Mouse (Mus musculus): ENCODE measurements around the gene Top2b. TPM values are rescaled to one million over a fixed set of nuclear protein-coding genes. Genes with fewer than 3 reads are reported as not detected.

Gene Top2b
- polyA plus RNA-seq, 1 experiment from 2014 or later = 67.5 TPM

DNA sequence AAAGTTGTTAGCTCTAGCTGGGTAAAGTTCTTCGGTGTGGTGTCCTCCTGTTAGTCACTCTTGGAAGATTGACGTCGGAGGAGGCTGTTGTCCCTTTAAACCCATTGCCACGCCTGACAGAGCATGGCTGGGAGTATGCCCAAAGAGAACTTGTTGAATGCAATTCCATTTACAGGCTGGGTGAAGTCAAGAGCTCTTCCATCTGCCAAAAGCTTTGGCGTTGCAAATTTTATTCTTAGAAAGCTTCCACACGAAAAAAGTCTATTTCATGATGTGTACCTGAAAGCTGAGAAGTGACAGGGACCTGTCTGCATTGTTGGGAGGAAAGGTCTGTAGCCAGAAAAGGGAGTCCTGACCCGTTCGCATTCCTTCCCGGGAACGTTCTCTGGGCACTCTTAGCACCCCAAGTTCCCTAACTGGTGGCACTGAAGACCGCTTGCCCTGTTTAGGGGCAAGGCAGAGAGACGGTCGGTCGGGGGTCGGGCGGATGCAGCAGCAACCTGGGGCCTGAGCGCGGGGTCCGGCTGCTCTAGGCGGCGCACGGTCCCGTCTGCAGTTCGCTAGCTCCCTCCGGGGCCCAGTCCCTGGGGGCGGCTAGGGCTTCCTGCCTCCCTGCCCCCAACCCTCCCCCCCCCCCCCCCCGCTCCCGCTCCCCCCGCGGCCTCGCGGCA, 683 bp upstream of the Top2b start:
- no peaks in the 10 kb centered on the region for H3K36me3 ChIP-seq
- peak; percentile 73 for ATAC-seq (ENCODE audit: insufficient number of reproducible peaks, insufficient read depth, low FRiP score, low TSS enrichment, low read depth)

DNA sequence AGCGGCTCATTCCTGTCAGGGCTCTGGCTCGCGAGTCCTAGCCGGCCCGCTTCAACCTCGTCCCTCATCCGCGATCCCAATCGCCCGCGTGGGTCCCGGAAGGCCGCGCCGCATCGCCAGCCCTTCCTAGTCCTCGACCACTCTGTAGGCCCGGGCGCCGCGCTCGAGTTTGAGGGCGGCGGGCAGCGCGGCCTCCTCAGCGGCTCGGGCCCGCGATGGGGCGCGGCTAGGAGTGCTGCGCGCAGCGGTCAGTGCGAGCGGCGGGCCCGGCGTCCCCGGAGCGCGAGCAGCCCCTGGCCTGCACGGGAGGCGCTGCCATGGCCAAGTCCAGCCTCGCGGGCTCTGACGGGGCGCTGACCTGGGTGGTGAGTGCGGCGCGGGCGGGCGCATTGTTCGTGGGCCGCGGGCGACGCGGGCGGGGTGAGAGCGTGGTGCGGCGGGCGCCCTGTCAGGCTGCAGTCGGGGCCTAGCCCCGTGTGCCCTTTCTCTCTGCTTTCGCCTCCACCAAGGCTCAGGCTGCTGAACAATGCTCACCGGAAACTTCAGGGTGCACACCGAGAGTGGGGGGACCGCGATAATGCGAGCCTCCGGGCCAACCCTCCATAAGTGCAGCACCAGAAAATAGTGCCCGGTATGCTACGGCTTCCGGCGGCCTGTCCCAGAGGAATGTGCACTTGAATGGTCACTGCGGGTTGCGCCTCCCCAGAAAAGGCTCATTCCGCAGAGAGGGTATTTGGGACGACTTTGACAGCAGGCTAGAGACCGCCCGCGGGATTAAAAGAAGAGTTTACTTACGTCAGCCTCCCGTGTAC, 589 bp downstream of the Top2b start:
- Histone ChIP-seq H3K9me3 (no peaks in the 10 kb centered on the region), H3K27ac (peak overlapping the region; percentile 98), H3K9ac (peak overlapping the region; percentile 99), H3K4me1 (peaks cover 16% of the 10 kb centered on the region), H3K36me3 (peaks cover 3% of the 10 kb centered on the region; the same call in 1 of the 2 replicates), H3K4me2 (peak overlapping the region; percentile 74), H3K27me3 (no peaks in the 10 kb centered on the region), H3K4me3 (peak overlapping the region; percentile 91)
- peak; percentile 72 for ATAC-seq (ENCODE audit: insufficient number of reproducible peaks, insufficient read depth, low FRiP score, low TSS enrichment, low read depth)
- WGBS = under 1% methylated on average over 77 of the region's 87 CpGs

More for the DNA sequence above, 683 bp upstream of the Top2b start:
- H3K9ac ChIP-seq = peak overlapping the region; percentile 82
- no peaks in the 10 kb centered on the region for H3K9me3 ChIP-seq
- H3K4me2 ChIP-seq = peak overlapping the region; percentile 74
- peak overlapping the region; percentile 98 for H3K27ac ChIP-seq
- H3K27me3 ChIP-seq = no peaks in the 10 kb centered on the region
- H3K4me3 ChIP-seq = peak overlapping the region; percentile 91
- under 1% methylated on average over 26 of the region's 32 CpGs for WGBS
- H3K4me1 ChIP-seq = peaks cover 16% of the 10 kb centered on the region

DNA sequence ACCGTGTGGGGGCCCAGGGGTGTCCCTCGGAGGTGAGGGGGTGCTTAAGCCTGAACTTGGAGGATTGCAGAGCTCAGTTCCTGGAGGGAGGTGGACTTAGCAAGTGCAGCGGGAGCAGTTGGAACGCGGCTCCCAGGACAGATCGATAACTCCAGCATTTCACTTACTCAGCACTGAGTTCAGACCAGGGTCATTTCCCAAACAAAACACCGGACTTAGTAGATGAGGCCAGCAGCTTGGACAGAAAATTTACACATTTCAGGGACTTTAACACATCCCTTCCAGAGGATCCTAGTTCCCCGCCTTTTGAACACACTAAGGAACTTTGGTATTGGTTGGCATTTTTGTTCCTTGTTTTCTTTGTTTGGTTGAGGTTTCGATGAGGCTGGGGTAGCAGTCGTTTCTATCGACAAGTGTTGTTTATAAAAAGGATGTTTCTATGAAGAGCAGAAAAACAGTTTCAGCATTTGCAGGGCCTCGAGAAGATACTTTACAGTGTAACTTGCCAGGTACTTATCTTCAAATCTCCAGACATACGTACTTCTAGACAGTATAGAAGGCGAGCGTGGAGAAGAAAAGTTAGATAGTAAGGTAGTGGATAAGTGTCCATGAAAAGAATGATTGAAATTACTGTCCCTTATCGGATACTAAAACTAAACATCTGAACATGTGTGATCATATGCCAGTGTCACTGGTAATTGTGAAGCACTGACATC, 1.4 kb downstream of the Top2b start:
- H3K27ac ChIP-seq = peak overlapping the region; percentile 98
- ATAC-seq (ENCODE audit: insufficient number of reproducible peaks, insufficient read depth, low FRiP score, low TSS enrichment, low read depth) = no peak
- no peaks in the 10 kb centered on the region for H3K9me3 ChIP-seq
- H3K4me1 ChIP-seq = peaks cover 16% of the 10 kb centered on the region
- H3K36me3 ChIP-seq = peaks cover 4% of the 10 kb centered on the region; the same call in 1 of the 2 replicates
- peak overlapping the region; percentile 99 for H3K9ac ChIP-seq
- H3K4me3 ChIP-seq = peak overlapping the region; percentile 91
- no peaks in the 10 kb centered on the region for H3K27me3 ChIP-seq
- H3K4me2 ChIP-seq = peak overlapping the region; percentile 74
- 9% methylated on average over 16 of the region's 16 CpGs for WGBS

DNA sequence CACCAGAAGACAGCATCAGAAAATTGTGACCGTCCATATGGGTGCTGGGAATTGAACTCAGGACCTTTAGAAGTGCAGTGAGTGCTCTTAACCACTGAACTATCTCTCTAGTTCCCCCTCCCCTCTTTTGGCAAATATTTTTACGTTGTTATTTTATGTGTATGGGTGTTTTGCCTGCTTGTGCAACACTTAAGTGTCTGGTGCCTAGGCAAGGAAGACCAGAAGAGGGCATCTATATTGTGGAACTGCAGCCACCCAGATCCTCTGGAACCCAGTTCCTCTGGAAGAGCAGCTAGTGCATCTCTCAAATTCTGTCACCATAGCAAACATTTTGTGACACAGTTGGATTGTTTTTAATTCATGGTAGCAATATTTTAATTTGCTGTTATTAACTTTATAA, 2.0 kb downstream of the Top2b start:
- H3K9me3 ChIP-seq = no peaks in the 10 kb centered on the region
- no peaks in the 10 kb centered on the region for H3K27me3 ChIP-seq
- H3K4me3 ChIP-seq = peak overlapping the region; percentile 91
- H3K9ac ChIP-seq = peak overlapping the region; percentile 99
- H3K4me1 ChIP-seq = peaks cover 16% of the 10 kb centered on the region
- 34% methylated on average over 2 of the region's 2 CpGs for WGBS
- no peak overlapping the region for H3K27ac ChIP-seq
- no peak for ATAC-seq (ENCODE audit: insufficient number of reproducible peaks, insufficient read depth, low FRiP score, low TSS enrichment, low read depth)
- H3K36me3 ChIP-seq = peaks cover 4% of the 10 kb centered on the region; the same call in 1 of the 2 replicates
- H3K4me2 ChIP-seq = peak overlapping the region; percentile 74

DNA sequence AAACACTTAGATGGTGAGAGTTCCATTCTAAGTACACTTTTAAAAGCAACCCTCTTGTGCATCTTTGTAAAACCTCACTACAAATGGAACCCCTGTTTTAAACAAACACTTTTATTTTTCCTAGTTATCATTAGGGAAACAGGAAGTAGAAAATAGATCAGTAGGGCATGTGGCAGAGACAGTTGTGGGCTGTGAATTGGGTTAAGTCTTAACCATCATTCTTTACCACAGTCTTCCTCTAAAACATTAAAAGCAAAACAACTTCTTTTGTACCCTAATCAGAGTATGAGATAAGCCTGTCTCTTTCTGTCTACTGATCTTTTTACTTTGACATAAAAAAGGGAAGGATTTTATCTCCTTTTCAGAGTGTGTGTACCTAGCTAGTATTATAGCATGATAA, 7.8 kb downstream of the Top2b start:
- Histone ChIP-seq H3K9me3 (no peaks in the 10 kb centered on the region), H3K27me3 (no peaks in the 10 kb centered on the region), H3K4me2 (no peak overlapping the region), H3K9ac (no peak overlapping the region), H3K4me1 (0 out of 2 replicates have a peak, but pooled peaks cover 6% of the 10 kb centered on the region), H3K36me3 (peaks cover 4% of the 10 kb centered on the region; the same call in 1 of the 2 replicates), H3K27ac (no peak overlapping the region), H3K4me3 (no peak overlapping the region)
- ATAC-seq (ENCODE audit: insufficient number of reproducible peaks, insufficient read depth, low FRiP score, low TSS enrichment, low read depth) = no peak

DNA sequence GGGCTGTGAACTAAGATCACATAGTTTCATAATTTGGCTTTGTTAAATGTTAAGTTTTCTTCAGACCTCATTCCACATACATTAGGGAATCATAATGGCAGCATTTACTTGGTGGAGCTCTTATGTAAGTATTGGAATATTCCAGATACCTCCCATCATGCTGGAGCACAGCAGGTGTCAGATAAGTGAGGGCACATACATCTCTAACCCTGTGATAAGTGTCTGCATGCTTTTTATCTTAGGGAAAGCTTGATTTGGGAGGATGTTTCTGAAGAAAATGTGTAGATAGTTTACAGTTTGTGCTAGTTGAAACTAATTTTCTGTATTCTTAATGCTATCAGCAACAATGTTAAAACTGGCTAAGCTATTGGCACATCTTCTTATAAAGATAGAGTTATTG, 8.2 kb downstream of the Top2b start:
- Histone ChIP-seq H3K4me3 (no peak overlapping the region), H3K36me3 (peaks cover 4% of the 10 kb centered on the region; the same call in 1 of the 2 replicates), H3K4me1 (0 out of 2 replicates have a peak, but pooled peaks cover 3% of the 10 kb centered on the region), H3K9ac (no peak overlapping the region), H3K27me3 (no peaks in the 10 kb centered on the region), H3K4me2 (no peak overlapping the region), H3K27ac (no peak overlapping the region), H3K9me3 (no peaks in the 10 kb centered on the region)
- no peak for ATAC-seq (ENCODE audit: insufficient number of reproducible peaks, insufficient read depth, low FRiP score, low TSS enrichment, low read depth)

DNA sequence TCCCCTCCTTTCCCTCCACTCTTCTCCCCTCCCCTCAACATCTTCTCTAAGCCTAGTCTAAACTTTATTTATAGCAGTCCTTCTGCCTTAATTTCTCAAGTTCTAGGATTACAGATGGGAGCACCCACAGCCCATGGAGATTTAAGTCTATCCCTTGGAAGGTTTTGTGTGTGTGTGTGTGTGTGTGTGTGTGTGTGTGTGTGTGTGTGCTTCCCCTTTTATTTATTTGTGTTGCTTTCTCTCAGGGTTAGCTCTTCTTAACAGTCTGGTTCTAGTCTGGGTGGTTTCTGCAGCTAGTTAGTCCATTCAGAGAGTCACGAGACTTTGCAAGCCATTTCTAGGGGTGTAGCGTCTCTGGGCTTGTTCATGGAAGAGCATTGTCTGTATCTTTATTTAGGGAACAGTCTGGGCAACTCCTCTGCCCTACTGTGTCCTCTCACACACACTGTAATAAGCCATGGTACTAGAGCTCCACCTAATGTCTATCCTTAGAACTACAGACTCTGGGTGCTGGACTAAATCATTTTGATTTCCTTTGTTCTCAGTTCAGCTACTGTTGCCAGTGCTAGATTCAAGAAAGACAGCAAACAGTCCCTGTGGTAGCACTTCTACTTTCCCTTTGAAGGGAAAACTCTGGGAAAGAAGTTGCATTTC, 15.1 kb downstream of the Top2b start:
- 11% methylated on average over 2 of the region's 2 CpGs for WGBS
- no peak overlapping the region; the same call in 1 of the 2 replicates for H3K27ac ChIP-seq
- no peaks in the 10 kb centered on the region for H3K36me3 ChIP-seq
- peaks cover 11% of the 10 kb centered on the region for H3K4me1 ChIP-seq
- no peak overlapping the region for H3K9ac ChIP-seq
- no peaks in the 10 kb centered on the region for H3K27me3 ChIP-seq
- 0 out of 2 replicates have a peak, but pooled peaks have one; percentile 64 for ATAC-seq (ENCODE audit: insufficient number of reproducible peaks, insufficient read depth, low FRiP score, low TSS enrichment, low read depth)
- H3K4me3 ChIP-seq = no peak overlapping the region
- H3K9me3 ChIP-seq = no peaks in the 10 kb centered on the region
- H3K4me2 ChIP-seq = no peak overlapping the region

DNA sequence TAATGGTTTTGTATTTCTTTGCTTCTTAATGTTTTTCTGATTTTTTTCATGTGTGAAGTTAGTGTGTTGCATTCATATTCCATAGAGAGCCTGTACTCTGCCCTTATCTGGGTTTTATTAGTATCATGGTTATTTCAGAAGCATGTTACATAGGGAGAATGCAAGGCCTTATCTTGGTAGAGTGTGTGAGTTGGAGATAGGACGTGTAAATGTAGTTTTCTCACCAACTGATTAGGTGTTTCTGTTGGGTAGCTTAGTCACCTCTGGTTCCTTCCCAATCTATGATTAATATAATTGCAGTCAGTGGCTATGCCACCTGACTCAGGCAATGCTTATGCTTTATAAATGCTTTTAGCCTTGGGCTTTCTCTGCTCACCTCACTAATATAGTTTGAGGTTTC, 19.8 kb downstream of the Top2b start:
- Histone ChIP-seq H3K4me1 (peaks cover 7% of the 10 kb centered on the region), H3K4me3 (no peak overlapping the region), H3K27me3 (no peaks in the 10 kb centered on the region), H3K27ac (no peak overlapping the region), H3K36me3 (no peaks in the 10 kb centered on the region; the same call in 1 of the 2 replicates), H3K9ac (no peak overlapping the region), H3K9me3 (no peaks in the 10 kb centered on the region), H3K4me2 (no peak overlapping the region)
- 83% methylated on average over 1 of the region's 1 CpGs for WGBS
- ATAC-seq (ENCODE audit: insufficient number of reproducible peaks, insufficient read depth, low FRiP score, low TSS enrichment, low read depth) = no peak

DNA sequence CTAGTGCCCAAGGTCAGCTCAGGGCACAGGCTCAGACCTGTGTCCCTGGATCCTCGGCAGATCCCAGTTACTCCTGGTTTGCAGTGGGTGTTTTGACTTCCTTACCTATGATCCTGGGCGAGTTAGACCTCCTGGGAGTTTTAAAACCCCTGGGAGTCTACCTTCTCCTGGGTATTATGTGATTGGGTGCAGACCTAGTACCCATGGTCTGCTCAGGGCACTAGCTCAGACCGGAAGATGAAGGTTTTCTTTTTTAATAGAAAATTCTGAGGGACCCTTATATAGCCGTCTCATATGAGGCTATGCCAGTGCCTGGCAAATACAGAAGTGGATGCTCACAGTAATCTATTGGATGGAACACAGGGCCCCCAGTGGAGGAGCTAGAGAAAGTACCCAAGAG, 40.2 kb downstream of the Top2b start:
- Histone ChIP-seq H3K4me1 (no peaks in the 10 kb centered on the region), H3K4me2 (no peak overlapping the region), H3K9ac (no peak overlapping the region), H3K9me3 (peaks cover 3% of the 10 kb centered on the region; the same call in 1 of the 2 replicates), H3K27ac (no peak overlapping the region), H3K36me3 (peaks cover 61% of the 10 kb centered on the region), H3K27me3 (no peaks in the 10 kb centered on the region), H3K4me3 (no peak overlapping the region)
- ATAC-seq (ENCODE audit: insufficient number of reproducible peaks, insufficient read depth, low FRiP score, low TSS enrichment, low read depth) = no peak
- WGBS = 92% methylated on average over 4 of the region's 4 CpGs

DNA sequence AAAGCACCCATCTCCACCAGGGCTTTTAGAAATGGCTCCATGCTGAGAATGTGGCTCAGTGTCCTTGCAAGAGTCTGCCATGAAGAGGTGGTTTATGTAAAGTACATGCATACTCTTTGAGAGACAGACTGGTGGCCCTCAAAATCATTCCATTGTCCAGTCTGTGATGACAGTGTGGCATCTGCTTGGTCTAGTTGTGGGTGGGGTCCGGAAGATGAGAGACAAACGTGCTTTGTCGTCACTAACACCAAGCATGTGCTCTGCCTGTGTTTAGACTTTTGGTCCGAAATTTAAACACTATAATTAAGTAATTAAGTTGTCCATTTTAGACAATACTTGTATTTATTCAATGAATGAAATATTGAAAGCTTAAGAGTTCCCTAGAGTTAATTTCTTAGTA, 49.2 kb downstream of the Top2b start:
- no peaks in the 10 kb centered on the region for H3K27me3 ChIP-seq
- H3K9me3 ChIP-seq = no peaks in the 10 kb centered on the region
- no peak overlapping the region for H3K4me3 ChIP-seq
- no peaks in the 10 kb centered on the region for H3K4me1 ChIP-seq
- H3K4me2 ChIP-seq = no peak overlapping the region
- H3K36me3 ChIP-seq = peaks cover 46% of the 10 kb centered on the region
- WGBS = 68% methylated on average over 4 of the region's 4 CpGs
- no peak for ATAC-seq (ENCODE audit: insufficient number of reproducible peaks, insufficient read depth, low FRiP score, low TSS enrichment, low read depth)
- no peak overlapping the region for H3K27ac ChIP-seq
- no peak overlapping the region for H3K9ac ChIP-seq

DNA sequence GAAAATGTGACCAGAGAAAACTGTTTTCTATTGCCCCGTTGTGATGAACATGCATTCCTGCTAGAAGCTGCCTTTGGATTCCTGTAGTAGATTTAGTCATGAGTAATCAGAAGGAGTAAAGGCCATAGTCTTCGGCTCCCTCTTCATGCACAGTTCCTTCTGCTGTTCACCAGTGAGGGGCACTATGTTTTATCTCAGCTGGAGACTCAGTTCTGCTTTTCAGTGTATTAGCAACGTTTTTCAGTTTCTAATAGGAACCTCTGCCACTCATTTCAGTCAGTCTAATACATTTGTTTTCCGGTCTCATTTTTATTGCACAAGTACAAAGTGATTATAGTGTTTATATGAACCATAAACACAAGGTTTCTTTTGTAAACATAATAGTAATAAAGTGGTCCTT, 62.6 kb downstream of the Top2b start:
- no peaks in the 10 kb centered on the region for H3K4me1 ChIP-seq
- H3K9ac ChIP-seq = no peak overlapping the region
- H3K27ac ChIP-seq = no peak overlapping the region; the same call in 1 of the 2 replicates
- no peak overlapping the region for H3K4me3 ChIP-seq
- H3K9me3 ChIP-seq = no peaks in the 10 kb centered on the region
- H3K4me2 ChIP-seq = no peak overlapping the region
- peaks cover 56% of the 10 kb centered on the region for H3K36me3 ChIP-seq
- 80% methylated on average over 4 of the region's 4 CpGs for WGBS
- no peaks in the 10 kb centered on the region for H3K27me3 ChIP-seq
- ATAC-seq (ENCODE audit: insufficient number of reproducible peaks, insufficient read depth, low FRiP score, low TSS enrichment, low read depth) = no peak

Measured in embryonic facial prominence, embryonic 13.5 days (tissue).